Mouse (Mus musculus): ENCODE measurements around the gene Adgrg5. TPM values are rescaled to one million over a fixed set of nuclear protein-coding genes. Genes with fewer than 3 reads are reported as not detected.

The Adgrg5 gene
- polyA plus RNA-seq, 1 experiment from 2014 or later: 0.09 TPM

- H3K9ac ChIP-seq: no peak overlapping the region
- peak overlapping the region; percentile 13; the same call in 1 of the 2 replicates for H3K4me3 ChIP-seq
- peaks cover 7% of the 10 kb centered on the region for H3K27me3 ChIP-seq (replicated peaks)
- ATAC-seq (ENCODE audit: insufficient number of reproducible peaks, low FRiP score): peak; percentile 88
- H3K4me1 ChIP-seq (replicated peaks): peaks cover 49% of the 10 kb centered on the region
- H3K4me2 ChIP-seq: peak overlapping the region; percentile 43
- H3K9me3 ChIP-seq (replicated peaks): no peaks in the 10 kb centered on the region
- 22% methylated on average over 10 of the region's 10 CpGs for WGBS
- no peak overlapping the region for H3K27ac ChIP-seq (ENCODE audit: poor library complexity, severe bottlenecking)
- H3K36me3 ChIP-seq: no peaks in the 10 kb centered on the region
Observed at GRCm38 (mm10) chr8:94983881-94984516, 60.5 kb downstream of the Adgrg5 start.

DNA sequence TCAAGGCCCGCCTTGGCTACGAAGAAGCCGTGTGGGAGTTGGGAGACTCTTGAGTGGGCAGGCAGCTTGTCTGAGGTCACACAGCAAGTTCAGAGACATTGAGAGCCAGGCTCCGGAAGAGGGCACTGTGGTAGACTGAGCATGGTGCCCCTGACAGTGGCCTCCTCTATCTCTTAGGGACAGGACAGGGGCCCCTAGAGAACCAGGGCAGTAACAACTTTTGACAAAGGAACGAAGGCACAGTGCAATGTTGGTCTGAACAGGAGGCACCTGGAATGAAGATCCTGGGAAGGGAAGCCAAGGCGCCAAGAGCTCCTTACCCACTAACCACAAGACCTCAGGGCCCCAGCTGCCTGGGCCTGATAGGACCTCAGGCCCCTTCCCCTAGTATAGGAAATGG is 61.5 kb downstream of the Adgrg5 start:
- peak; percentile 46; the same call in 1 of the 2 replicates for ATAC-seq (ENCODE audit: insufficient number of reproducible peaks, low FRiP score)
- Histone ChIP-seq H3K9me3 (replicated peaks) (no peaks in the 10 kb centered on the region), H3K4me3 (peak overlapping the region; percentile 13; the same call in 1 of the 2 replicates), H3K9ac (no peak overlapping the region), H3K4me2 (peak overlapping the region; percentile 43), H3K36me3 (no peaks in the 10 kb centered on the region), H3K27ac (ENCODE audit: poor library complexity, severe bottlenecking) (no peak overlapping the region), H3K27me3 (replicated peaks) (0 out of 2 replicates have a peak, but pooled peaks cover 4% of the 10 kb centered on the region), H3K4me1 (replicated peaks) (peaks cover 49% of the 10 kb centered on the region)
- 70% methylated on average over 6 of the region's 6 CpGs for WGBS

DNA sequence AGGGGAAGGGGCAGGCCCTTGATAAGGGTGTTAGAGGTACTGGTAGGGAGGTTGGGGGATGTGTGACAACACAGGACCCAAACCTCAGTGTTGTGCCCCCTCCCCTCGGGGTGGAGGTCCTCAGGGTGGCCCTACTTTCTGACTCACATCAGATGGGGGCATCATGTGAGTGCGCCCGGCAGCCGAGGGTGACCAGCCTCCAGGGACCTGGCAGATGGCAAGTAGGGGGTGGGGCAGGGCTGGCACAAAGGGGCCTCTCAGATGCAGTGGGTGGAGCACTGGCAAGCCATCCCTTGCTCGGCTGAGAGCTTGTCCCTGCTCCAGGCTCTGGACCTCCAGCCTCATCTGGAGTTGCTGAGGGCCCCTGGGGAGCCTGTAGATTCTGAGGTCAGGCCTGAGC is 63.2 kb downstream of the Adgrg5 start:
- ATAC-seq (ENCODE audit: insufficient number of reproducible peaks, low FRiP score): no peak
- peak overlapping the region; percentile 1; the same call in 1 of the 2 replicates for H3K4me2 ChIP-seq

GRCm38 (mm10) chr8:94987553-94987952 is 64.1 kb downstream of the Adgrg5 start:
- Histone ChIP-seq H3K27ac (ENCODE audit: poor library complexity, severe bottlenecking) (no peak overlapping the region), H3K36me3 (no peaks in the 10 kb centered on the region), H3K4me3 (no peak overlapping the region), H3K9ac (no peak overlapping the region), H3K27me3 (replicated peaks) (no peaks in the 10 kb centered on the region), H3K4me2 (no peak overlapping the region), H3K4me1 (replicated peaks) (peaks cover 56% of the 10 kb centered on the region), H3K9me3 (replicated peaks) (no peaks in the 10 kb centered on the region)
- WGBS: 39% methylated on average over 7 of the region's 7 CpGs
- ATAC-seq (ENCODE audit: insufficient number of reproducible peaks, low FRiP score): no peak

More for the DNA sequence above, 63.2 kb downstream of the Adgrg5 start:
- Histone ChIP-seq H3K4me1 (replicated peaks) (peaks cover 49% of the 10 kb centered on the region), H3K4me3 (no peak overlapping the region), H3K27ac (ENCODE audit: poor library complexity, severe bottlenecking) (no peak overlapping the region), H3K27me3 (replicated peaks) (no peaks in the 10 kb centered on the region), H3K9me3 (replicated peaks) (no peaks in the 10 kb centered on the region), H3K36me3 (no peaks in the 10 kb centered on the region), H3K9ac (no peak overlapping the region)
- 53% methylated on average over 5 of the region's 5 CpGs for WGBS

- no peak overlapping the region for H3K9ac ChIP-seq
- no peak overlapping the region for H3K4me3 ChIP-seq
- H3K27me3 ChIP-seq (replicated peaks): no peaks in the 10 kb centered on the region
- H3K36me3 ChIP-seq: no peaks in the 10 kb centered on the region
- no peaks in the 10 kb centered on the region for H3K9me3 ChIP-seq (replicated peaks)
- peaks cover 55% of the 10 kb centered on the region for H3K4me1 ChIP-seq (replicated peaks)
- no peak overlapping the region for H3K4me2 ChIP-seq
- no peak overlapping the region for H3K27ac ChIP-seq (ENCODE audit: poor library complexity, severe bottlenecking)
- 76% methylated on average over 6 of the region's 6 CpGs for WGBS
- no peak for ATAC-seq (ENCODE audit: insufficient number of reproducible peaks, low FRiP score)
Observed at GRCm38 (mm10) chr8:94988619-94989018, 65.1 kb downstream of the Adgrg5 start.

- no peaks in the 10 kb centered on the region for H3K27me3 ChIP-seq (replicated peaks)
- H3K4me1 ChIP-seq (replicated peaks): peaks cover 54% of the 10 kb centered on the region
- no peaks in the 10 kb centered on the region for H3K36me3 ChIP-seq
- no peak overlapping the region for H3K27ac ChIP-seq (ENCODE audit: poor library complexity, severe bottlenecking)
- H3K4me3 ChIP-seq: no peak overlapping the region
- H3K9me3 ChIP-seq (replicated peaks): no peaks in the 10 kb centered on the region
- no peak overlapping the region for H3K4me2 ChIP-seq
- no peak for ATAC-seq (ENCODE audit: insufficient number of reproducible peaks, low FRiP score)
- H3K9ac ChIP-seq: no peak overlapping the region
- WGBS: 87% methylated on average over 4 of the region's 4 CpGs
Observed at GRCm38 (mm10) chr8:94989711-94990110, 66.2 kb downstream of the Adgrg5 start.

DNA sequence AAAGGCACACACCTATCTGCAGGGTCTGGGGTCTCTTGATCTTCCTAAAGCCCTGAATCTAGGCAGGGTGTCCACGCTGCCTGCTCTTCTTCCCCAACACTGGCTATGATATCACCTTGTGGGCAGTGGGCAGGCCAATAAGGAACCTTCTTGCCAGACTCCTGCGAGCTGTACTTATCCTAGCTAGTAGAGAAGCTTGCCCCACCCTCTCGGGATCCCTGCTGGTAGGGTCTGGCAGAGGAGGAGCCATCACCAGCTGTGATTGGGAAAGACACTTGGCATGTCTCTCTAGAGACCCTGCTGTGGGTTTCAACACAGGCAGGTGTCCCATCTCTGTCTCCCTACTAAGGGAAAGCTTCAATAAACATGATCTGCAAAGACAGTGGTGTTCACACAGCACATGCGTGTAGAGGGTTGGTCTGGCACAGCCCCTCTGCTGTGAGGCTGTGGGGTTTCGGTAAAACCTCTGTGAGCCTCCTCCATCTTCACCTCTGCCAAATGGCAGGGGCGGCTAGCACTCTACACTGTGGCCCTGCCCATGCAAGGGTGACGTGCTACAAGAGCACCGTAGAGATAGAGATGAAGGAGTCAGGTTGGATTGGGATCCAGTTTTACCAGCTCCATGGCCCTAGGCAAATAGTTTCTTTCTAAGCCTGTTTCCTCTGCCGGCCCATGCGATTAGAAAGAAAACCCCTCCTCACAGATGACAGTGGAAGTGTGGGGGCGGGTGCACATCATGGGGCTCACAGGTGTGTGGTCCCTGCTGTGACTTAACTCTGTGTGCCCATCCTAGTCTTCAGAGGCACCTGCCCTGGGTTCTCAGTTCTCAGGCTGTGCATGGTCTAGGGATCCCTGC is 67.3 kb downstream of the Adgrg5 start:
- no peaks in the 10 kb centered on the region for H3K27me3 ChIP-seq (replicated peaks)
- ATAC-seq (ENCODE audit: insufficient number of reproducible peaks, low FRiP score): no peak
- no peak overlapping the region for H3K9ac ChIP-seq
- no peak overlapping the region for H3K4me2 ChIP-seq
- H3K4me1 ChIP-seq (replicated peaks): peaks cover 47% of the 10 kb centered on the region
- H3K27ac ChIP-seq (ENCODE audit: poor library complexity, severe bottlenecking): no peak overlapping the region
- H3K9me3 ChIP-seq (replicated peaks): no peaks in the 10 kb centered on the region
- no peak overlapping the region for H3K4me3 ChIP-seq
- WGBS: 56% methylated on average over 11 of the region's 11 CpGs
- no peaks in the 10 kb centered on the region for H3K36me3 ChIP-seq

DNA sequence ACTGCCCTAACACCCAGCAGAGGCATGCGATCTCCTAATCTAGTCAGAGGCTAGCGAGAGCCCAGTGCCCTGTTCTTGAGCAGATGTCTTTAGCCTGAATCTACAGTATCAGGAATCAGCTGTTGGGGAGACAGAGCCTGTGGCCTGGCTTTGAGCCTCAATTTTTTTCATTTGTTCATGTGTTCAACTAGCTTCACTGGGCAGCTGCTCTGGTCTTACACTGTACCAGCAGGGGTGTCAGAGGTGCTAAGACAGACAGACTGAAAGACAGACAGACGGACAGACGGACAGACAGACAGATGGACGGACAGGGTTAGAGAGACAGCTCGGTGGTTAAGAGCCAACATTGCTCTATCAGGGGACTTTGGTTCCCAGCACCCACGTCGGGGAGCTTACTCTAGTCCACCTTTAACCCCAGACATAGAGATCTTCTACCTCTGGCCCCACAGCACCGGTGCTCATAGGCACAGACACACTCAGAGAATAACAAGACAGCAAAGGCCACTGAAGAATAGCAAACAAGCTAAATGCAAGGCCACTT is 68.0 kb downstream of the Adgrg5 start:
- Histone ChIP-seq H3K27me3 (replicated peaks) (no peaks in the 10 kb centered on the region), H3K4me1 (replicated peaks) (peaks cover 46% of the 10 kb centered on the region)
- WGBS: 76% methylated on average over 9 of the region's 9 CpGs

DNA sequence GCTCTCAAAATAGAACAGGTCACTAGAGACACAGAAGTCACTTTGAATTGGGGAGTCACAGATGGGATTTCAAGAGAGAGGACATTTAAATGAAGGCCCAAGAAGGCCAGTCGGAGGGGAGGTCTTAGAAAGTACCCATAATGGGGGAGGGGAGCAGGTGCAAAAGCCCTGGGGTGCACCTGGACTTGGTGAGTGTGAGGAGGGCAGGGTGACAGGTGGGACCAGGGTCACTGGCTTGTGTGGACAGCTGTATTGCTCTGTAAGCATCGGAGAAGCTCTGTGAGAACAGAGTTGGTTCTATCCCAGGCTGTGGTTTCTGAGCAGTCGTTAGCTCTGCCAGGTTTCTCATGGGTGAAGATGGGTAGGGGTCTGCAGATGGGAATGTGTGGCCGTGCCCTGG is 68.5 kb downstream of the Adgrg5 start:
- no peak overlapping the region for H3K9ac ChIP-seq
- no peak for ATAC-seq (ENCODE audit: insufficient number of reproducible peaks, low FRiP score)
- 87% methylated on average over 4 of the region's 4 CpGs for WGBS
- H3K36me3 ChIP-seq: no peaks in the 10 kb centered on the region
- H3K4me2 ChIP-seq: no peak overlapping the region
- H3K4me3 ChIP-seq: no peak overlapping the region
- no peaks in the 10 kb centered on the region for H3K9me3 ChIP-seq (replicated peaks)
- H3K27me3 ChIP-seq (replicated peaks): no peaks in the 10 kb centered on the region
- H3K4me1 ChIP-seq (replicated peaks): peaks cover 41% of the 10 kb centered on the region
- no peak overlapping the region; the same call in 1 of the 2 replicates for H3K27ac ChIP-seq (ENCODE audit: poor library complexity, severe bottlenecking)

More for the DNA sequence above, 68.0 kb downstream of the Adgrg5 start:
- Histone ChIP-seq H3K36me3 (no peaks in the 10 kb centered on the region), H3K9ac (no peak overlapping the region), H3K4me3 (no peak overlapping the region), H3K9me3 (replicated peaks) (no peaks in the 10 kb centered on the region), H3K4me2 (no peak overlapping the region), H3K27ac (ENCODE audit: poor library complexity, severe bottlenecking) (no peak overlapping the region)
- no peak for ATAC-seq (ENCODE audit: insufficient number of reproducible peaks, low FRiP score)

GRCm38 (mm10) chr8:94992534-94992933 is 69.0 kb downstream of the Adgrg5 start:
- H3K27me3 ChIP-seq (replicated peaks): no peaks in the 10 kb centered on the region
- no peak overlapping the region for H3K4me2 ChIP-seq
- no peak for ATAC-seq (ENCODE audit: insufficient number of reproducible peaks, low FRiP score)
- WGBS: 56% methylated on average over 5 of the region's 5 CpGs
- H3K4me1 ChIP-seq (replicated peaks): peaks cover 41% of the 10 kb centered on the region
- H3K9me3 ChIP-seq (replicated peaks): no peaks in the 10 kb centered on the region
- H3K4me3 ChIP-seq: no peak overlapping the region
- H3K27ac ChIP-seq (ENCODE audit: poor library complexity, severe bottlenecking): no peak overlapping the region; the same call in 1 of the 2 replicates
- H3K36me3 ChIP-seq: no peaks in the 10 kb centered on the region
- no peak overlapping the region for H3K9ac ChIP-seq
